Mouse (Mus musculus) ES-Bruce4 (cell line): ENCODE data around the gene Nfkbie. TPM values are rescaled to one million over a fixed set of nuclear protein-coding genes. Genes with fewer than 3 reads are reported as not detected.
A peak's percentile ranks its signal among the peaks of the same experiment; 100 is the strongest.

Experiments
- H3K27ac ChIP-seq: 2 replicates; pipeline ENCODE4 v1.5.1; 2012; ENCODE audit warnings: low read length, inconsistent platforms; ENCODE audit not compliant: insufficient read depth
- H3K27me3 ChIP-seq: 2 replicates; pipeline ENCODE4 v1.6.1; 2012; ENCODE audit warnings: mild to moderate bottlenecking, low read length, inconsistent platforms; ENCODE audit not compliant: control insufficient read depth, poor library complexity, insufficient read depth, severe bottlenecking
- H3K36me3 ChIP-seq: 2 replicates; pipeline ENCODE4 v1.6.1; 2012; ENCODE audit warnings: inconsistent platforms, mild to moderate bottlenecking, low read length, moderate library complexity; ENCODE audit not compliant: control insufficient read depth, poor library complexity, insufficient read depth, severe bottlenecking
- H3K4me1 ChIP-seq: one replicate; pipeline ENCODE4 v1.8.1; 2011; ENCODE audit warnings: low read length; ENCODE audit not compliant: control insufficient read depth, insufficient read depth
- H3K4me3 ChIP-seq: 2 replicates; pipeline ENCODE4 v1.5.1; 2011; ENCODE audit warnings: low read depth, mild to moderate bottlenecking, low read length
- H3K9ac ChIP-seq: 2 replicates; pipeline ENCODE4 v1.6.1; 2012; ENCODE audit warnings: low read depth, mild to moderate bottlenecking, inconsistent platforms; ENCODE audit not compliant: poor library complexity, severe bottlenecking
- H3K9me3 ChIP-seq: replicated peaks from 2 replicates; pipeline ENCODE4 v1.6.1; 2012; ENCODE audit warnings: mild to moderate bottlenecking, low read length, inconsistent platforms; ENCODE audit not compliant: control insufficient read depth, poor library complexity, insufficient read depth, severe bottlenecking
- CTCF ChIP-seq: IDR thresholded peaks from one replicate; pipeline ENCODE4 v1.8.1; 2011; ENCODE audit warnings: low read depth, low read length
- EP300 ChIP-seq: IDR thresholded peaks from 2 replicates; pipeline ENCODE4 v1.6.1; 2011; ENCODE audit warnings: low read depth, low read length; ENCODE audit not compliant: insufficient read depth
- POLR2A ChIP-seq: IDR thresholded peaks from one replicate; pipeline ENCODE4 v1.8.1; 2011; ENCODE audit warnings: low read length; ENCODE audit not compliant: insufficient read depth
- polyA plus RNA-seq: library from polyadenylated mRNA; stranded (reverse); fragments of >200 nt; gene quantifications from 2 replicates; pipeline ENCODE4 v1.2.4, GENCODE M21; 2011; ENCODE audit warnings: low read depth; ENCODE audit not compliant: missing spikeins, insufficient read depth, insufficient read length

Nfkbie gene
- polyA plus RNA-seq, 1 experiment: 2.7 TPM

GRCm38 (mm10) chr17:45580958-45581477 lies 25.5 kb downstream of the Nfkbie start:
- H3K27ac ChIP-seq: peak overlapping the region; percentile 53
- H3K4me1 ChIP-seq: peaks cover 4% of the 10 kb centered on the region
- no peaks in the 10 kb centered on the region for H3K36me3 ChIP-seq
- no peak overlapping the region for H3K4me3 ChIP-seq
- H3K9ac ChIP-seq: no peak overlapping the region
- TF ChIP-seq POLR2A: no peak
- no peak for TF ChIP-seq CTCF
- TF ChIP-seq EP300: no peak
- no peaks in the 10 kb centered on the region for H3K9me3 ChIP-seq
- H3K27me3 ChIP-seq: no peaks in the 10 kb centered on the region

GRCm38 (mm10) chr17:45581567-45581983 lies 26.1 kb downstream of the Nfkbie start:
- TF ChIP-seq CTCF (peak; percentile 14), POLR2A (no peak)
- peaks cover 4% of the 10 kb centered on the region for H3K4me1 ChIP-seq
- no peaks in the 10 kb centered on the region for H3K9me3 ChIP-seq
- no peak overlapping the region for H3K27ac ChIP-seq
- H3K9ac ChIP-seq: no peak overlapping the region
- H3K27me3 ChIP-seq: no peaks in the 10 kb centered on the region
- H3K4me3 ChIP-seq: no peak overlapping the region
- 0 out of 2 replicates have a peak, but pooled peaks cover under 1% of the 10 kb centered on the region for H3K36me3 ChIP-seq

- no peaks in the 10 kb centered on the region for H3K9me3 ChIP-seq
- H3K36me3 ChIP-seq: peaks cover 7% of the 10 kb centered on the region
- H3K9ac ChIP-seq: no peak overlapping the region
- H3K27me3 ChIP-seq: no peaks in the 10 kb centered on the region
- no peak overlapping the region for H3K4me3 ChIP-seq
- TF ChIP-seq CTCF (no peak), POLR2A (no peak), EP300 (no peak)
- no peak overlapping the region for H3K27ac ChIP-seq
- peaks cover 4% of the 10 kb centered on the region for H3K4me1 ChIP-seq
Observed at GRCm38 (mm10) chr17:45582188-45582587, 26.7 kb downstream of the Nfkbie start.

GRCm38 (mm10) chr17:45582715-45583355 lies 27.3 kb downstream of the Nfkbie start:
- peaks cover 4% of the 10 kb centered on the region for H3K4me1 ChIP-seq
- TF ChIP-seq CTCF (peak; percentile 66), POLR2A (no peak)
- no peaks in the 10 kb centered on the region for H3K9me3 ChIP-seq
- H3K27ac ChIP-seq: peak overlapping the region; percentile 21; the same call in 1 of the 2 replicates
- H3K36me3 ChIP-seq: peaks cover 11% of the 10 kb centered on the region
- no peak overlapping the region for H3K4me3 ChIP-seq
- no peaks in the 10 kb centered on the region for H3K27me3 ChIP-seq
- H3K9ac ChIP-seq: no peak overlapping the region

GRCm38 (mm10) chr17:45584096-45584896 lies 28.8 kb downstream of the Nfkbie start:
- Histone ChIP-seq H3K9me3 (no peaks in the 10 kb centered on the region), H3K9ac (no peak overlapping the region), H3K27me3 (no peaks in the 10 kb centered on the region), H3K27ac (peak overlapping the region; percentile 65), H3K4me3 (peak overlapping the region; percentile 41), H3K4me1 (peaks cover 4% of the 10 kb centered on the region), H3K36me3 (peaks cover 24% of the 10 kb centered on the region)
- TF ChIP-seq CTCF: no peak
- TF ChIP-seq EP300: no peak
- TF ChIP-seq POLR2A: no peak
